Mouse (Mus musculus) kidney, embryonic 16.5 days (tissue): ENCODE measurements around the gene Zfp609. TPM values are rescaled to one million over a fixed set of nuclear protein-coding genes. Genes with fewer than 3 reads are reported as not detected.
A peak's percentile ranks its signal among the peaks of the same experiment; 100 is the strongest.

Experiments
- ATAC-seq: fragments of 200-750 bp; cut with Nextera tagmentation; 2 replicates; pipeline ENCODE4 v1.8.0; 2017; ENCODE audit warnings: moderate TSS enrichment; ENCODE audit not compliant: low FRiP score, low TSS enrichment
- H3K27ac ChIP-seq: fragments of 300-500 bp; sonication (generic); 2 replicates; pipeline ENCODE4 v1.5.1; 2014; ENCODE audit warnings: low read length
- H3K27me3 ChIP-seq: fragments of 300-500 bp; sonication (generic); 2 replicates; pipeline ENCODE4 v1.6.1; 2014; ENCODE audit warnings: low read length, control low read depth, mixed read lengths; ENCODE audit not compliant: insufficient read depth
- H3K36me3 ChIP-seq: fragments of 300-500 bp; sonication (generic); 2 replicates; pipeline ENCODE4 v1.6.1; 2014; ENCODE audit warnings: low read length, control low read depth, mixed read lengths; ENCODE audit not compliant: insufficient read depth
- H3K4me1 ChIP-seq: fragments of 300-500 bp; sonication (generic); 2 replicates; pipeline ENCODE4 v1.6.1; 2014; ENCODE audit warnings: low read length, control low read depth, mixed read lengths; ENCODE audit not compliant: insufficient read depth
- H3K4me2 ChIP-seq: fragments of 300-500 bp; sonication (generic); replicated peaks from 2 replicates; pipeline ENCODE4 v1.6.1; 2014; ENCODE audit warnings: low read depth, low read length
- H3K4me3 ChIP-seq: fragments of 300-500 bp; sonication (generic); 2 replicates; pipeline ENCODE4 v1.5.1; 2014; ENCODE audit warnings: mild to moderate bottlenecking, low read length
- H3K9ac ChIP-seq: fragments of 300-500 bp; sonication (generic); replicated peaks from 2 replicates; pipeline ENCODE4 v1.6.1; 2014; ENCODE audit warnings: low read length
- H3K9me3 ChIP-seq: fragments of 300-500 bp; sonication (generic); 2 replicates; pipeline ENCODE4 v1.6.1; 2016; ENCODE audit warnings: low read length, control low read depth
- WGBS: fragments of 180-500 bp; shearing (Covaris S2); extraction: QIAGEN DNeasy Blood & Tissue Kit; methylation state at CpG from one replicate; pipeline ENCODE4 v1.1.7; 2014; 5-methylcytosine and 5-hydroxymethylcytosine counted together
- polyA plus RNA-seq: library from polyadenylated mRNA; unstranded; fragments of >200 nt; fragmentation: Nextera tagmentation; extraction: Ambion mirVana; gene quantifications from 2 replicates; pipeline ENCODE4 v1.2.1, GENCODE M21; 2015

Zfp609 gene
- polyA plus RNA-seq, 1 experiment from 2014 or later = 4.8 TPM

GRCm38 (mm10) chr9:65822011-65822410 is 5.4 kb downstream of the Zfp609 start:
- no peak for ATAC-seq
- Histone ChIP-seq H3K9me3 (no peaks in the 10 kb centered on the region), H3K4me3 (no peak overlapping the region), H3K4me2 (no peak overlapping the region), H3K9ac (no peak overlapping the region), H3K36me3 (no peaks in the 10 kb centered on the region), H3K4me1 (peaks cover 31% of the 10 kb centered on the region), H3K27me3 (no peaks in the 10 kb centered on the region), H3K27ac (no peak overlapping the region)
- 76% methylated on average over 4 of the region's 4 CpGs for WGBS

- Histone ChIP-seq H3K4me2 (no peak overlapping the region), H3K36me3 (peaks cover 3% of the 10 kb centered on the region; the same call in 1 of the 2 replicates), H3K9ac (no peak overlapping the region), H3K9me3 (peaks cover 3% of the 10 kb centered on the region; the same call in 1 of the 2 replicates), H3K27me3 (no peaks in the 10 kb centered on the region), H3K4me3 (no peak overlapping the region), H3K4me1 (peaks cover 20% of the 10 kb centered on the region), H3K27ac (no peak overlapping the region)
- no peak for ATAC-seq
- 69% methylated on average over 2 of the region's 2 CpGs for WGBS
Observed at GRCm38 (mm10) chr9:65820301-65820700, 7.1 kb downstream of the Zfp609 start.

- Histone ChIP-seq H3K9ac (no peak overlapping the region), H3K36me3 (peaks cover 3% of the 10 kb centered on the region; the same call in 1 of the 2 replicates), H3K27me3 (no peaks in the 10 kb centered on the region), H3K27ac (no peak overlapping the region), H3K4me2 (no peak overlapping the region), H3K4me3 (no peak overlapping the region), H3K4me1 (peaks cover 7% of the 10 kb centered on the region; the same call in 1 of the 2 replicates), H3K9me3 (peaks cover 3% of the 10 kb centered on the region; the same call in 1 of the 2 replicates)
- ATAC-seq = no peak
- WGBS = 90% methylated on average over 2 of the region's 2 CpGs
Observed at GRCm38 (mm10) chr9:65818402-65818801, 9.0 kb downstream of the Zfp609 start.

- H3K27me3 ChIP-seq = no peaks in the 10 kb centered on the region
- peak overlapping the region; percentile 26; the same call in 1 of the 2 replicates for H3K27ac ChIP-seq
Observed at GRCm38 (mm10) chr9:65812841-65813240, 14.5 kb downstream of the Zfp609 start.

GRCm38 (mm10) chr9:65811784-65812183 is 15.6 kb downstream of the Zfp609 start:
- no peak overlapping the region for H3K27ac ChIP-seq
- peaks cover 3% of the 10 kb centered on the region; the same call in 1 of the 2 replicates for H3K36me3 ChIP-seq
- H3K4me2 ChIP-seq = no peak overlapping the region
- no peak for ATAC-seq
- H3K4me3 ChIP-seq = no peak overlapping the region
- 0 out of 2 replicates have a peak, but pooled peaks cover 6% of the 10 kb centered on the region for H3K4me1 ChIP-seq
- no peak overlapping the region for H3K9ac ChIP-seq
- 85% methylated on average over 1 of the region's 1 CpGs for WGBS
- H3K27me3 ChIP-seq = no peaks in the 10 kb centered on the region
- H3K9me3 ChIP-seq = peaks cover 3% of the 10 kb centered on the region; the same call in 1 of the 2 replicates

More at GRCm38 (mm10) chr9:65812841-65813240, 14.5 kb downstream of the Zfp609 start:
- Histone ChIP-seq H3K9ac (no peak overlapping the region), H3K9me3 (peaks cover 3% of the 10 kb centered on the region; the same call in 1 of the 2 replicates), H3K4me3 (no peak overlapping the region), H3K36me3 (peaks cover 3% of the 10 kb centered on the region; the same call in 1 of the 2 replicates), H3K4me1 (0 out of 2 replicates have a peak, but pooled peaks cover 6% of the 10 kb centered on the region), H3K4me2 (no peak overlapping the region)
- WGBS = 29% methylated on average over 2 of the region's 2 CpGs
- no peak for ATAC-seq

- H3K27me3 ChIP-seq = no peaks in the 10 kb centered on the region
- H3K27ac ChIP-seq = no peak overlapping the region
- ATAC-seq = no peak
- H3K36me3 ChIP-seq = no peaks in the 10 kb centered on the region
- WGBS = 67% methylated on average over 1 of the region's 1 CpGs
- no peak overlapping the region for H3K9ac ChIP-seq
- 0 out of 2 replicates have a peak, but pooled peaks cover 1% of the 10 kb centered on the region for H3K4me1 ChIP-seq
- no peak overlapping the region for H3K4me3 ChIP-seq
- H3K9me3 ChIP-seq = no peaks in the 10 kb centered on the region
- H3K4me2 ChIP-seq = no peak overlapping the region
Observed at GRCm38 (mm10) chr9:65807818-65808217, 19.5 kb downstream of the Zfp609 start.

GRCm38 (mm10) chr9:65807251-65807650 is 20.1 kb downstream of the Zfp609 start:
- ATAC-seq = no peak
- H3K4me1 ChIP-seq = no peaks in the 10 kb centered on the region
- 67% methylated on average over 5 of the region's 5 CpGs for whole genome bisulfite sequencing
- H3K4me3 ChIP-seq = no peak overlapping the region
- no peak overlapping the region for H3K27ac ChIP-seq
- H3K27me3 ChIP-seq = no peaks in the 10 kb centered on the region
- H3K9me3 ChIP-seq = no peaks in the 10 kb centered on the region
- H3K36me3 ChIP-seq = no peaks in the 10 kb centered on the region
- H3K9ac ChIP-seq = no peak overlapping the region
- H3K4me2 ChIP-seq = no peak overlapping the region

- Histone ChIP-seq H3K9me3 (no peaks in the 10 kb centered on the region), H3K4me3 (no peak overlapping the region), H3K9ac (no peak overlapping the region), H3K4me2 (no peak overlapping the region), H3K27ac (no peak overlapping the region), H3K4me1 (0 out of 2 replicates have a peak, but pooled peaks cover 4% of the 10 kb centered on the region), H3K36me3 (no peaks in the 10 kb centered on the region; the same call in 1 of the 2 replicates), H3K27me3 (no peaks in the 10 kb centered on the region)
- WGBS = 41% methylated on average over 4 of the region's 4 CpGs
- no peak for ATAC-seq
Observed at GRCm38 (mm10) chr9:65799770-65800169, 27.6 kb downstream of the Zfp609 start.

- peaks cover 12% of the 10 kb centered on the region for H3K4me1 ChIP-seq
- no peak overlapping the region for H3K27ac ChIP-seq
- no peak overlapping the region for H3K4me3 ChIP-seq
- H3K4me2 ChIP-seq = no peak overlapping the region
- no peak overlapping the region for H3K9ac ChIP-seq
- no peaks in the 10 kb centered on the region for H3K27me3 ChIP-seq
- H3K9me3 ChIP-seq = no peaks in the 10 kb centered on the region
- 86% methylated on average over 2 of the region's 2 CpGs for WGBS
- peaks cover 9% of the 10 kb centered on the region; the same call in 1 of the 2 replicates for H3K36me3 ChIP-seq
- ATAC-seq = no peak
Observed at GRCm38 (mm10) chr9:65795651-65796050, 31.7 kb downstream of the Zfp609 start.

- no peaks in the 10 kb centered on the region for H3K9me3 ChIP-seq
- H3K9ac ChIP-seq = no peak overlapping the region
- no peak overlapping the region for H3K27ac ChIP-seq
- no peak overlapping the region for H3K4me3 ChIP-seq
- no peak for ATAC-seq
- peaks cover 9% of the 10 kb centered on the region; the same call in 1 of the 2 replicates for H3K36me3 ChIP-seq
- H3K27me3 ChIP-seq = no peaks in the 10 kb centered on the region
- peaks cover 12% of the 10 kb centered on the region for H3K4me1 ChIP-seq
- 82% methylated on average over 7 of the region's 7 CpGs for WGBS
- no peak overlapping the region for H3K4me2 ChIP-seq
Observed at GRCm38 (mm10) chr9:65794313-65794712, 33.1 kb downstream of the Zfp609 start.
